Mouse (Mus musculus) adipocyte (in vitro differentiated cells): ENCODE results near the gene Ffar3.
A peak's percentile ranks its signal among the peaks of the same experiment; 100 is the strongest.
"Not testable (repeated sequence)": the region's sequence is repeated elsewhere in the genome, so short reads cannot be mapped to it uniquely, and the experiment has no call there.

Experiments used
- DNase-seq: peaks from one replicate; pipeline ENCODE4 v3.0.0-alpha.2; 2016; ENCODE audit warnings: low spot score

Gene Ffar3

GRCm38 (mm10) chr7:30844676-30845297 lies 11.2 kb downstream of the Ffar3 start:
- DNase-seq, result no peak

DNA sequence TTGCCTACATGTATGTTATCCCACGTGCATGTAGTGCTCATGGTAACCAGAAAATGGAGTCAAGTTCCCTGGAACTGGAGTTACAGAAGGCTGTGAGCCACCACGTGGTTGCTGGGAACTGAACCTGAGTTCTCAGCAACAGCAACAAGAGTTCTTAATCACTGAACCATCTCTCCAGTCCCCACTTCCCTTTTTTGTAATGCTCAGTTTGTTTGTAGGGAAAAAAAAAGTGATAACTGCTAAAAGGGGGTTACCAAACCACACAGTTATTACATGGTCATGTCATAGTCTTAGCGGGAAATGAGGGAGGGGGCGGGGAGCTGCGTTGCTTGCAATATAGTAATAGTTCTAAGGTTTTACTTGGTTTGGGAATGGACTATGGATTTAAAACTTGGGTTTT lies 13.9 kb downstream of the Ffar3 start:
- no peak for DNase-seq

DNA sequence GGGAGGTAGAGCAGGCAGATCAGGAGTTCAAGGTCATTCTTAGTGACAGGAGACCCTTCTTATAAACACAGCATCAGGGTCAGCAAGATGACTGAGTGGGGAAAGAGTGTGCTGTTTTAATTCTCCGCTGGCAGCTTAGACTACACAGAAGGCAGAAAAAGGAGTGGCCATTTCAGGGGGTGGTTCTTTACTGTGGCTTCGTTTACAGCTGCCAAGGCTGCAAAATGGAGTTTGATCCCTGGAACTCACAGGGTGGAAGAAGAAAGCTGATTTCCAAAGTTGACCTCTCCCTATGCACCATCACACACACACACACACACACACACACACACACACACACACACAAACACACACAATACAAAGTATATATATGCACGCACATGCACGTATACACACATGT lies 14.6 kb downstream of the Ffar3 start:
- no peak for DNase-seq

DNA sequence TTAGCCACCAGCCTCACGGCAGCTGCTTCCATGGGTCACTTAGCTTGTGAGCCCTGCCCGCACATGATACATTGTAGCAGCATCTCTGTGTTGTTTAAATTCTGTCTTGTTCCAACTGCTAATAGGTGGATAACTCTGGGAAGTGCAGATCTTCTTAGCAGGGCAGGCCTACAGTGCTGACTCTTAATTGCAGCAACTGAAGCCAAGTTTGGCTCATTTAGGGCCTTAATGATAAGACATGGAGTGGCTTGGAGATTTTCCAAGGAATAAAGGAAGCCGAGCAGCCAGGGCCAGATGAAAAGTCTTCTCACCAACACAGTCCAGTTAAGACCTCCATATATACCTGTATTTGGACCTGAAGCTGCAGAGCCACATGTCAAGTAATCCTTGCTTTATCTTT lies 15.7 kb downstream of the Ffar3 start:
- no peak for DNase-seq

DNA sequence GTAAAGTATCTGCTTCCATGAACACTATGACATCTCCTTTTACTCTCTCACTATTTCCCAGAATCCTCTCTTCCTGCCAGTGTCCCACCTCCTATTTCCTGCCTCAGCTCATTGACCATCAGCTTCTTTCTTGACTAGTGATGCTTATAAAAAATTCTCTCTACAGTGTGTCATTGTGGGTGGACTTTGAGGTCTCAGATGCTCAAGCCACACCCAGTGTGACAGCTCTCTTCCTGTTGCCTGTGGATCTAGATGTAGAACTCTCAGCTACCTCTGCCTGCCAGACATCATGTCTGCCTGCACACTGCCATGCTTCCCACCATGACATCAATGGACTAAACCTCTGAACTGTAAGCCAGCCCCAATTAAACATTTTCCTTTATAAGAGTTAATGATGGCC lies 18.7 kb downstream of the Ffar3 start:
- DNase-seq, result no peak

- DNase-seq, result not testable (repeated sequence)
Observed at GRCm38 (mm10) chr7:30832684-30833083, 23.3 kb downstream of the Ffar3 start.

- no peak for DNase-seq
Observed at GRCm38 (mm10) chr7:30832261-30832660, 23.7 kb downstream of the Ffar3 start.

DNA sequence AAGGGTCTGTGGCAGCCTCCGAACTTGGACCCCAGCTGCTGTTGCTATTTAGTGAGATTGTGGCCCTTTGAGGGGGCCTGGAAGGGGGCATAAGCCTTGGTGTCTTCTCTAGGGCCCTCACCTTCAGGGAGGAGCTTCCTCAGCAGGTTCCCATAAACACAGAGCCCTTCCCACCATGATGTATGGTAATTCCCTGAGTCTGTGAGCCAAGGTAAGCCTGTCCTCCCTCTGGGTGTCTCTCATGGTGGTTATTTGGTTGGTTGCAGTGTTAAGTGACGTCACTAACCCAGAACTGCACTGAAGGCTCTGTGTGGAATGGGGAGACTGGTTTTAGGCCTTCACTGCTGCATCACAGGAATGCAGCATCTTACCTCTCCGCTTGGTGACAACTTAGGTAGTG lies 26.6 kb downstream of the Ffar3 start:
- DNase-seq, result no peak

DNA sequence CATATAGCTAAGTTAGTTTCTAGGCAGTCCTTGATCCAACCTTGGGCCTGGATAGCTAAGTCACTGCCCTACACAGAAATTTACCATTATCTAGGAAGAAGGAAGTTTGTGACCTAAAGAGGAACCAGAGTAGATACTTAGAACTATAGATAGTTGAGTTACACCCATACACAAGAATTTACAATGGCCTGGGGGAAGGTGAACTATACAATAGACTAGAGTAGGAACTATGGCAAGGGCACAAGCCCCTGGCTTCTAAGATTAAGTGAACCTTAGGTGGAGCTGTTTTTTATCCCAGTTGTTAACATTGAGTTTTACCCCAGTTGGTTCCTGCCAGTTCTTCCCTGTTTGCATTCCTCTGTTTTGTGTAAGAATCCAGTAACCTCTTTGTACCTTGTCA lies 27.1 kb downstream of the Ffar3 start:
- DNase-seq, result not testable (repeated sequence)

DNA sequence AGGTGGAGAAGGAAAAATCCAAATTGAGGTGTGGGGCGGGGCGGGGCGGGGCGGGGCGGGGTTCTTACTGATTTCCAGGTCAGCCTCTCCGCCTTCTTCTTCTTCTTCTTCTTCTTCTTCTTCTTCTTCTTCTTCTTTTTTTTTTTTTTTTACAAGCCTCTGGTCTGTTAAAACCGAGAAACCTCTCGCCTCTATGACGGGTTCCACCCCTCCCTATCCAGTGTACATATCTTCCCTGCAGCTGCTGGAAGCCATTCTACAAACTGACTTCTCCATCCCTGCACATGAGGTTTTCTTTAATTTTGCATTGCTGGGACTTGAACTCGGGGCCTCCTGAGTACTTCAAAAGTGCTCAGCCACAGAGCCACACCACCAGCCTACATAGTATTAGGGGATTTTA lies 29.3 kb downstream of the Ffar3 start:
- no peak for DNase-seq

- DNase-seq, result no peak
Observed at GRCm38 (mm10) chr7:30824306-30824705, 31.7 kb downstream of the Ffar3 start.

- no peak for DNase-seq
Observed at GRCm38 (mm10) chr7:30823675-30824074, 32.3 kb downstream of the Ffar3 start, which contains the start of gene Ffar2. Ffar2 (minus strand) TSS chr7:30823775.

GRCm38 (mm10) chr7:30821532-30821931 lies 34.4 kb downstream of the Ffar3 start:
- peak; percentile 89 for DNase-seq

DNA sequence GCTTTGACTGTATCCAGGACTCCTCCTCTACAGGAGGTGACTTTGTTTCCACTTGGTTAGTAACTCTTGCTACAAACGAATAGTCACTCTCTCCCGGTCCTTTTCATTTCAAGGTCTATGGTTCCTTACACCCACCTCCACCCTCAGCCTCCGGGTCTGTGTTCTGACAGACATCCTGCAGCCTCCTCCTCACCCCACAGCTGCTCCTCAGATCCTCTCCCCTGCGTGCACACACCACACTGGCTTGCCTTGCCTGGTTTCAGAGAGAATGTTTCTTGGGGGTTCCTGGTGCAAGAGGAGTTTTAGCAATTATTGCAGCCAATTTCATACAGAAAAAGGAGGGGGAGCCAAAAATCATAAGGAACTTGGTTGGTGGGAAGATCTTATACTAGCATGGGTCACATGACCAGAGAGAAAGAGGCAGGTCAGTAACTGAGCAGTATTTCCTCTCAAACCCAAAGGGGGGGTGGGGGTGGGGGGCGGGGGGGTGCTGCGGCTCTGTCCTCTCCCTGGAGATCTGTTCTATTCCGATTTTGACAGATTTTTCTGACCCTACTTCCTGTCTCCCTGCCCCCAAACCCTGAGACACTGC lies 35.0 kb downstream of the Ffar3 start:
- DNase-seq, result peak; percentile 34

- no peak for DNase-seq
Observed at GRCm38 (mm10) chr7:30820131-30820530, 35.8 kb downstream of the Ffar3 start.

DNA sequence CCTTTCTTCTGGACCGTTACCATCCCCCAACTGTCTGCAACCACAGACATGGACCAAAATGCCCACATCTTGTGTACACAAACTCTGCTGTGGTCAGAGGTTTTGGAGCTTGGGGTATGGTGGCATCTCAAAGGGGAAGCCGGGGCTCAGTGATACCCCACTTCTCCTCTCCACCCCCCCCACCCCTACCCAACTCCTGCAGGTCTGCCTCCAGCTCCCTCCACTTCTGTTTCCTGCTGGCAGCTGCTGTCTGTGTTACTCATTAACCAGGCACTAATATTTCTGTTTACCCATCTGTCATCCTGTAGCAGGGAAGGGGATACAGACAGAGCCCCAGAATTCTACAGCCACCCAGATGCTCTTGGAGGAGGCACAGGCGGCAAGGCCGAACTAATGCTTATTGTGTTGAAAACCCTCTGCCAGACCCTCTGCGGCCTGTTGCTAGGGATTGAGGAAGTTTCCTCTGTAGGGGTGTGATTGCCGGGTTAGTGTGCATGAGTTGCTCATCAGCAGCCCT lies 43.6 kb downstream of the Ffar3 start:
- DNase-seq, result no peak

DNA sequence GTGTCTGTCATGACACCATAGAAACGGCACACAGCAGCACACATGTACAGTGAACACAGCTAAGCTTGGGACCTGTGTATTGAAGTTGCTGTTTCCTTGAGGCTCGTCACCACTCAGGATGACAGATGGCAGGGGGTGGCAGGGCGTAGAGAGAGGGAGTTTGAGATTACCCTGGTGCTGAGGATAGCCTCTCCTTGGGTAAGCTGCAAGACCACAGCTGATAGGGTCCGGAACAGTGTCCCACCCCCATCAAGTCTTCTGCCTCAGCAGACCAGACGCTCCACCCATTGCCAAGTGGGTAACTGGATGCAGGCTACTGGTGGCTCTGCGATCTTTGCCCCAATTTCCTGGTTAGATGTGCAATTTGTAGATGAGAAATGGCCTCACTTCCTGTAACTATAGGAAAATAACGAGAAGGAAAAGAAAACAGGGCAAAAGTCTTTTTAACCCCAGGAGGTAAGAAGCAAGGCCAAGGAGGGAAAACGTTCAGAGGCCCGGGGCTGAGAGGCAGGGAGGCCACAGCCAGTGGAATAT lies 44.2 kb downstream of the Ffar3 start:
- peak; percentile 84 for DNase-seq

DNA sequence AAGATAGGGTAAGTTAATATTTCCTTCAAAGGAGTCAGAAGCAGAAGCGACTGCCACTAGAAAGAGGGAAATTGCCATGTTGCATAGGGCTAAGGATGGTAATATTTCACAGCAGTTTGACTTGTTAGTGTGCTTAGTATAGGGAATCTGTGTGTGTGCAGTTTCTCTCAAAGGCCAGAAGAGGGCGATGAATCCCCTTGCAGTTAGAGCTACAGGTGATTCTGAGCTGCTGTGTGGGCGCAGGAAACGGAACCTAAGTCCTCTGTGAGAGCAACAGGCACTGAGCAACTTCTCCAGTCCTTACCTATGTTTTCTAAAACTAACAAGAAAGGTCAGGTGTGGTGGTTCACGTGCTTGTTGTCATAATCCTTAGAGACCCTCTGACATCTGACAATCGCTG lies 45.7 kb downstream of the Ffar3 start:
- no peak for DNase-seq

DNA sequence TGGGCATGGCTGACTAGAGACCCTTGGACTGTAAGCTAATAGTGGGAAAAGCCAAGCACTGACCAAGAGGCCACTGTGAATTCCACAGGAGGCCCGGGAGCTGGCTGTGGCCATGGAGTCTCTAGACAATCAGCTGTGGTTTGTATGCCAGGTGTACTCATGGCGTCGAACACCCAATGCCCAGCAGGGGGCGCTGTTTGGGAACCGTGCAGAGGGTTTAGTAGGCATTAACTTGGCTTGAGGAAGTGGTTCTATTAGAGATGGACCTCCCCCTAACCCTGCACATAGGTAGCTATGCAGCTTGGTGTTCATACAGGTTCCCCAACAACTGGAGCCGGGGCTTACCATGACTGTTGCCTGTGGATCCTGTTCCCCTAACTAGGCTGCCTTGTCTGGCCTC lies 50.1 kb downstream of the Ffar3 start:
- DNase-seq, result no peak
